Mouse (Mus musculus): ENCODE measurements around the gene Pmfbp1.

Gene Pmfbp1

GRCm38 (mm10) chr8:109499009-109499717, 5.3 kb downstream of the Pmfbp1 start:
- no peak for DNase-seq (ENCODE audit: low spot score in 2 of 2)

GRCm38 (mm10) chr8:109503566-109503965, 9.7 kb downstream of the Pmfbp1 start:
- no peak for DNase-seq (ENCODE audit: low spot score in 2 of 2)

GRCm38 (mm10) chr8:109505560-109505959, 11.7 kb downstream of the Pmfbp1 start:
- DNase-seq (ENCODE audit: low spot score in 2 of 2) = no peak

- no peak for DNase-seq (ENCODE audit: low spot score in 2 of 2)
Observed at GRCm38 (mm10) chr8:109524008-109524407, 30.2 kb downstream of the Pmfbp1 start.

GRCm38 (mm10) chr8:109535140-109535990, 41.5 kb downstream of the Pmfbp1 start:
- DNase-seq (ENCODE audit: low spot score in 2 of 2) = no peak

- DNase-seq (ENCODE audit: low spot score in 2 of 2) = peak; percentile 61 to 83
Observed at GRCm38 (mm10) chr8:109536703-109537102, 42.9 kb downstream of the Pmfbp1 start.

- DNase-seq (ENCODE audit: low spot score in 2 of 2) = no peak
Observed at GRCm38 (mm10) chr8:109542165-109542564, 48.3 kb downstream of the Pmfbp1 start.

- DNase-seq (ENCODE audit: low spot score in 2 of 2) = no peak
Observed at GRCm38 (mm10) chr8:109542748-109543519, 49.1 kb downstream of the Pmfbp1 start.

- no peak for DNase-seq (ENCODE audit: low spot score in 2 of 2)
Observed at GRCm38 (mm10) chr8:109544049-109544448, 50.2 kb downstream of the Pmfbp1 start.

GRCm38 (mm10) chr8:109551663-109552062, 57.8 kb downstream of the Pmfbp1 start:
- DNase-seq (ENCODE audit: low spot score in 2 of 2) = no peak

GRCm38 (mm10) chr8:109563881-109564280, 70.1 kb downstream of the Pmfbp1 start:
- DNase-seq (ENCODE audit: low spot score in 2 of 2) = no peak

- DNase-seq (ENCODE audit: low spot score in 2 of 2) = no peak
Observed at GRCm38 (mm10) chr8:109564766-109565165, 70.9 kb downstream of the Pmfbp1 start.

- peak; percentile 98 for DNase-seq (ENCODE audit: low spot score in 2 of 2)
Observed at GRCm38 (mm10) chr8:109565498-109566333, 71.9 kb downstream of the Pmfbp1 start, which contains the start of the genes Dhx38 and Txnl4b. TSS of gene Dhx38 (minus strand) at chr8:109565861. TSS of gene Txnl4b (plus strand) at chr8:109565892.

GRCm38 (mm10) chr8:109571139-109571538, 77.3 kb downstream of the Pmfbp1 start:
- no peak for DNase-seq (ENCODE audit: low spot score in 2 of 2)

- no peak for DNase-seq (ENCODE audit: low spot score in 2 of 2)
Observed at GRCm38 (mm10) chr8:109576311-109576710, 82.5 kb downstream of the Pmfbp1 start.

- no peak for DNase-seq (ENCODE audit: low spot score in 2 of 2)
Observed at GRCm38 (mm10) chr8:109578900-109579301, 85.1 kb downstream of the Pmfbp1 start, which contains the start of gene Hp. TSS of gene Hp (minus strand) at chr8:109579172.

- DNase-seq (ENCODE audit: low spot score in 2 of 2) = no peak
Observed at GRCm38 (mm10) chr8:109584293-109584692, 90.5 kb downstream of the Pmfbp1 start.

GRCm38 (mm10) chr8:109584830-109585229, 91.0 kb downstream of the Pmfbp1 start:
- DNase-seq (ENCODE audit: low spot score in 2 of 2) = no peak

- no peak for DNase-seq (ENCODE audit: low spot score in 2 of 2)
Observed at GRCm38 (mm10) chr8:109585652-109586051, 91.8 kb downstream of the Pmfbp1 start.

- peak; percentile 34 to 74 for DNase-seq (ENCODE audit: low spot score in 2 of 2)
Observed at GRCm38 (mm10) chr8:109586972-109587504, 93.2 kb downstream of the Pmfbp1 start.

GRCm38 (mm10) chr8:109590901-109591300, 97.1 kb downstream of the Pmfbp1 start:
- DNase-seq (ENCODE audit: low spot score in 2 of 2) = no peak
